Mouse (Mus musculus) activated CD4-positive, CD25-positive, alpha-beta regulatory T cell, adult 4 months (primary cell): ENCODE results near the gene Mgat3. TPM values are rescaled to one million over a fixed set of nuclear protein-coding genes. Genes with fewer than 3 reads are reported as not detected.

Experiments used
- ATAC-seq: one replicate; pipeline ENCODE4 v1.8.0; 2017
- polyA plus RNA-seq, 2 experiments: library from polyadenylated mRNA; unstranded; fragments of 100-300 nt; shearing (Covaris generic); gene quantifications; one replicate each; pipeline ENCODE4 v1.2.1; 2017

The Mgat3 gene
- under 1 TPM in 1 of 2 experiments, not detected in 1; 0.13 TPM for polyA plus RNA-seq

GRCm38 (mm10) chr15:80173001-80173771, at the start of gene Mgat3:
Mgat3 (plus strand) TSS chr15:80173721.
- no peak for ATAC-seq

GRCm38 (mm10) chr15:80124651-80125050, 48.9 kb upstream of the Mgat3 start:
- ATAC-seq, result no peak

DNA sequence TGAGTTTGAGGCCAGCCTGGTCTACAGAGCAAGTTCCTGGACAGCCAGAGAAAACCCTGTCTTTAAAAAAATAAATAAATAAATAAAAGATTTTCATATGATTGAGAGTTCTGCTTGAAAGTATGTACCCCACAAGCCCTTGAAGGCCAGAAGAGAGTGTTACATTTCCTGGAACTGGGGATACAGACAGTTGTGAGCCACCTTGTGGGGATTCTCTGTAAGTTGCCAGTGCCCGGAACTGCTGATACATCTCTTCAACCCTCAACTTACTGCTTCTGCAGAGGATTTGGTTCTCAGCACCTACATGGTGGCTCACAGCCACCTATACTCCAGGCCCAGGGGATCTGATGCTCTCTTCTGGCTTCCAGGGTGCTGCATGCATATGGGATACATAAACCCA, 46.3 kb upstream of the Mgat3 start:
- ATAC-seq, result no peak

DNA sequence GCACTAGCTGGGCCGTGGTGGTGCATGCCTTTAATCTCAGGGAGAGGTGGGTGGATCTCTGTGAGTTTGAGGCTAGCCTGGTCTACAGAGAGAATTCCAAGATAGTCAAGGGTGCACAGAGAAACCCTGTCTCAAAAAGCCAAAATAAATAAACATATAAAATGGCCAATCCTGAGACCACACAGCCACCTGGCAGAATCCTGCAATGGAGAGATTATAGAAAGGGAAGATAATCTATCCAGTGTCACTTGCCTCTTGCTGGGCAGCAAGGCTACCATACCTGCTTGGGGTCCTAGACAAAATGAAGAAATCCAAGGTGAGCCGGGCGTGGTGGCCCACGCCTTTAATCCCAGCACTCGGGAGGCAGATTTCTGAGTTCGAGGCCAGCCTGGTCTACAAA, 43.5 kb upstream of the Mgat3 start:
- no peak for ATAC-seq

DNA sequence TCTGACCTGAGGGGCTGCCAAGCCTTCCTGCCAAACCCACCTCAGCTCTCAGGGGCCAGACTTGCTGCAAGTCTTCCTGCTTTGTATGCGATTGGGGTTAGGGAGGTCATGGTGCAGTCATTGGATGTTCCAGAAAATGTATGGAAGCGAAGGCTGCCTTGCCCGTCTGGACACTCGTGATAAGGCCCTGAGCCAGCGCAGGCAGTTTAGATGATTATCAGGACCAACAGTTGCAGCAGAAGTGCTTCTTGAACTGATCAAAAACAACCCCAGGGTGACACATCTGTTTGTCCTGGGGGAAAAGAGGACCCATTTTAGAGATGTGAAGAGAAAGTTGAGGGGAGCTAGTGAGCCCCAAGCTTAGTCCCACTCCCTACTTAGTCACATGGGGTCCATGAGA, 42.8 kb upstream of the Mgat3 start:
- ATAC-seq, result no peak

- no peak for ATAC-seq
These were observed 42.1 kb upstream of the Mgat3 start for GRCm38 (mm10) chr15:80131421-80131820.

GRCm38 (mm10) chr15:80132452-80132851, 41.1 kb upstream of the Mgat3 start:
- ATAC-seq, result no peak

- peak; percentile 85 for ATAC-seq
These were observed 40.4 kb upstream of the Mgat3 start, which contains the start of gene Tab1 for GRCm38 (mm10) chr15:80132993-80133586. Tab1 (plus strand) TSS chr15:80133127.

- ATAC-seq, result peak; percentile 7
These were observed 39.7 kb upstream of the Mgat3 start for GRCm38 (mm10) chr15:80133682-80134449.

GRCm38 (mm10) chr15:80134450-80134847, 39.1 kb upstream of the Mgat3 start:
- ATAC-seq, result no peak

- no peak for ATAC-seq
These were observed 38.0 kb upstream of the Mgat3 start for GRCm38 (mm10) chr15:80135499-80135898.

- ATAC-seq, result no peak
These were observed 36.9 kb upstream of the Mgat3 start for GRCm38 (mm10) chr15:80136645-80137044.

DNA sequence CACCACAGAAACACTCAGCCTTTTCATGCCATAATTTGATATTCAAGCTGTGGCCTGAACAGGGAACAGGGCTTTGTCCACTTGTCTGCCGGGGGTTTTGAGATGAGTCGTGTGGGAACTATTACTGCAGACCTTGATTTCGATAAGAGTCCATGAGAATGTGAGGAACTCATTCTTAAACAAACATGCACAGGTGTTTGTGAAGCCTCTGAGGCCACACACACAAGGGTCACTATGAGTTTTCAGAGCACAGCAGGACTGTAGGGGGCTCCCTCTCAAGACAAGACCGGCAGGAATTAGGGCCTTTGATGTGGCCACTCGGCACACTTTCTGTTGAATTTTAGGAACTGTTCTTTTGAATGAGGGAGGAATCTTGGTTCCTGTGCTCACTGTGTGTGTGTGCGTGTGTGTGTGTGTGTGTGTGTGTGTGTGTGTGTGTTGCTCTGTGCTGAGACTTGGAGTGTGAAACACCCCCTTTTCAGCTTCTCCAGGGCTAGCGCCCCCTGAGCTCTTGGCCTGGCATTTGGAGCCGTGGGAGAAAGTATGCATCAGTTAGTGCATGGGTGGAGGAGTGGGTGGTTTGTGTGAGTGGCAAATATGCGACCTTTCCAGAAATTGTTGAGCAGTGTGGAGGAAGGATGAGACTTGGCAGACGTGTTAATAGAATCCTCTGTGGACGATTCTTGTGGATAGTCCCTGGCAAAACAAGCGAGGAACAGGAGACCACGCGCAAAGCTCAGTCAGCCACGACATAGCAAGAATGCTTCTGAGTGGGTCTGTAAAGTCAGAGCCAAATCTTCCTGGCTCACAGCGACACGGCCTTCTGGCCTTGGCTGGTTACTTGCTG, 35.4 kb upstream of the Mgat3 start:
- ATAC-seq, result no peak

GRCm38 (mm10) chr15:80140302-80140701, 33.2 kb upstream of the Mgat3 start:
- ATAC-seq, result no peak

GRCm38 (mm10) chr15:80140878-80141277, 32.6 kb upstream of the Mgat3 start:
- no peak for ATAC-seq

DNA sequence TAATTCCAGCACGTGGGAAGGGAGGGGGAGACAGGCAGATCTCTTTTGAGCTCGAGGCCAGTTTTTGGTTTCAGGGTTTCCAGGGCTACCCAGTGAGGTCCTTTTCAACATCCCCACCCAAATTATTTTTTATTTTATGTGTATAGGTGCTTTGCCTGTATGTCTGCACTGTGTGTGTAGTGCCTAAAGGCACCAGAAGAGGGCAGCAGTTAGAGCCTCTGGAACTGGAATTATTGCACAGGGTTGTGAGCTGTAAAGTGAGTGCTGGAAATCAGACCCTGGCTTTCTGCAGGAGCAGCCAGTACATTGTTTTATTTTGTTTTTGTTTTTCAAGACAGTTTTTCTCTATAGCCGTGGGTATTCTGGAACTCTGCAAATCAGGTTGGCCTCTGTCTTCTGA, 31.4 kb upstream of the Mgat3 start:
- no peak for ATAC-seq

- ATAC-seq, result no peak
These were observed 29.8 kb upstream of the Mgat3 start for GRCm38 (mm10) chr15:80143760-80144159.

GRCm38 (mm10) chr15:80145397-80145796, 28.1 kb upstream of the Mgat3 start:
- no peak for ATAC-seq

GRCm38 (mm10) chr15:80146153-80146552, 27.4 kb upstream of the Mgat3 start:
- no peak for ATAC-seq

- ATAC-seq, result no peak
These were observed 26.4 kb upstream of the Mgat3 start for GRCm38 (mm10) chr15:80147090-80147489.

DNA sequence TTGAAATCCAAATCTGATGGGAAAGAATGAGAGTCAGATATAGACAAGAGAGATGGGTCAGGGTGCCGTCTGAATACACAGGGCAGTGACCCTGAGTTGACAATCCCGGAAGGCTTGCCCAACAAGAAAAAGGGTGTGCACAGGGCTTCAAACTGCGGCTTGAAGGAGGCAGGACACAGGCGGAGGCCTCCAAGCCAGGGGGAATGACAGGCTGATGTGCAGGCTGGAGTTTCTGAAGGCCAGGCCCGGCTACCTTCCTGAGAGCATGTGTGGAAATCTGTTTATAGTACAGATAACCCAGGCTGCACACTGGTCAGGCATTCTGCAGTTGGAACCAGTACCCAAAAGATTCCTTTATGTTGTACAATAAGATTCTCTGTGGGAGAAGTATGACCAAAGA, 26.0 kb upstream of the Mgat3 start:
- ATAC-seq, result no peak

- ATAC-seq, result no peak
These were observed 25.0 kb upstream of the Mgat3 start for GRCm38 (mm10) chr15:80148565-80148964.

DNA sequence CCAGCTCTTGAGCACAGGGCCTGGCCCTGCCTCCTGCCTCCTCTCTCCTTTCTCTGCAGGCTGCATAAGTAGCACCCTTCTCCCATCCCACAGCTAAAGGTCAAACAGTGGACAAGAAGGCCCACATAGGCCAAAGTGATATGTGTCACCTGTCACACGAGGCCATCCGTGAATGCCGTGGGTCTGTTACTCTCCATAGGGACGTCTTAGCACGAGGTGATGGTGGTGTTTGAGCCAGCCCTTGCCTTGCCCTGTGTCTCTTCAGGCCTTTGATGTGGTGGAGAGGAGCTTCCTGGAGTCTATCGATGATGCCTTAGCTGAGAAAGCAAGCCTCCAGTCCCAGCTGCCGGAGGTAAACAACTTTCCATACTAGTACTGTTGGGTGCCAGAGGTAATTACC, 24.0 kb upstream of the Mgat3 start:
- ATAC-seq, result peak; percentile 85
